Mouse (Mus musculus) embryo, embryonic 10.5 days (tissue): ENCODE data around the gene Tgfbr2.
"Not testable (repeated sequence)": the region's sequence is repeated elsewhere in the genome, so short reads cannot be mapped to it uniquely, and the experiment has no call there.

Source experiments
- DNase-seq: peaks from one replicate; pipeline ENCODE4 v3.0.0-alpha.2; 2015; ENCODE audit warnings: low spot score

Gene Tgfbr2

GRCm38 (mm10) chr9:116111149-116111970, 63.8 kb downstream of the Tgfbr2 start:
- DNase-seq, result no peak

DNA sequence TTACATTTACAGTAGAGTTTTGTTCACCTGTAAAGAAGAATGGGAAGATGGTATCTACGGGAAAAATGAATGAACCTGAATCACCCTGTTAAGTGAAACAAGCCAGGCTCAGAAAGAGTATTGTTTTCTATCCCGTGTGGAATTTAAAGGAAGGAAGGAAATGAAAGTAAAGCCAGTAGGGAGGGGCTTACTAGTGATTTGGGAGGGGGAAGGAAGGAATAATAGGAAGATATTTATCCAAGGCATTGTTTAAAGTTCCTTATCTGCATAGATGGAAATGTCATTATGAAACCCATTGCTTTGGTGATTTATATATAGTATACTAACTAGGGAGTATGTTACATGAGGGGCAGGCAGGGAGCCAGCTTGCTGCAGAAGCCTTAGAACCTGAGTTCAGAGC, 66.4 kb downstream of the Tgfbr2 start:
- DNase-seq, result no peak

DNA sequence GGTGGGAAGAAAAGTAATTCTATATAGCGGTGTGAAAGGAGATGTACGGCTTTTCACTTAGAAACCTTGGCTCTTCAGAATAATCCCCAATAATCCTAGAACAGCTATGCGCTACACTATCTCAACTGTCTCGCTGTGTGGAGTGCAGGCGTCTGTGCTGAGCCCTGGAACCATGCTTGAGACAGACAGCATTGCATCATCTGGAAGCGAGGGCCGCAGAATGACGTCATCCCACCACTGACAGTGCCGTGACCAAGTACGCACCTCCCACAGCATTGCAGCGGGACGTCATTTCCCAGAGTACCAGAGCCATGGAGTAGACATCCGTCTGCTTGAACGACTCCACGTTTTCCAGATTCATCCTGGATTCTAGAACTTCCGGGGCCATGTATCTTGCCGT, 70.4 kb downstream of the Tgfbr2 start:
- DNase-seq, result no peak

- no peak for DNase-seq
Measured at GRCm38 (mm10) chr9:116101842-116102241, 73.3 kb downstream of the Tgfbr2 start.

- DNase-seq, result no peak
Measured at GRCm38 (mm10) chr9:116100015-116100414, 75.1 kb downstream of the Tgfbr2 start.

- DNase-seq, result no peak
Measured at GRCm38 (mm10) chr9:116099596-116099993, 75.6 kb downstream of the Tgfbr2 start.

GRCm38 (mm10) chr9:116098724-116099595, 76.2 kb downstream of the Tgfbr2 start:
- peak; percentile 47 for DNase-seq

DNA sequence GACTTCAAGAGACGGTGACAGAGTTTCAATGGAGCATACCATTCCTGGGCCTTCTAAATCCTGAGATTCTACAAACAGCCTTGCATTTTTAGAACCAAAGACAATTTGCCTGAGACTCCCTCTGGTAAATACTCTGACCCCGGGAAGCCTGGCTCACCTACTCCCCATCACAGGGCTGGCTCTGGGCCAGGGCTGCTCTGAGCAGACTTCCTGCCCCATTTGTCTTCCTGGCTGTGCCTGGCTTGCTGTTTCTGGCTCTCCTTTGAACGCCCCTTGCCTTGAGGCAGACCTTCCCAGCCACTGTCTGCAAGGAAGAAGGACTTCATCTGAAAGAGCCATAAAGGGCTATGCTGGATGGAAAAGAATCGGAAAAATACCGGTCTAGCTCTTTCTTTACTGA, 83.2 kb downstream of the Tgfbr2 start:
- peak; percentile 28 for DNase-seq

- DNase-seq, result no peak
Measured at GRCm38 (mm10) chr9:116091101-116091841, 83.9 kb downstream of the Tgfbr2 start.

GRCm38 (mm10) chr9:116090296-116090695, 84.9 kb downstream of the Tgfbr2 start:
- DNase-seq, result no peak

- no peak for DNase-seq
Measured at GRCm38 (mm10) chr9:116088912-116089311, 86.2 kb downstream of the Tgfbr2 start.

DNA sequence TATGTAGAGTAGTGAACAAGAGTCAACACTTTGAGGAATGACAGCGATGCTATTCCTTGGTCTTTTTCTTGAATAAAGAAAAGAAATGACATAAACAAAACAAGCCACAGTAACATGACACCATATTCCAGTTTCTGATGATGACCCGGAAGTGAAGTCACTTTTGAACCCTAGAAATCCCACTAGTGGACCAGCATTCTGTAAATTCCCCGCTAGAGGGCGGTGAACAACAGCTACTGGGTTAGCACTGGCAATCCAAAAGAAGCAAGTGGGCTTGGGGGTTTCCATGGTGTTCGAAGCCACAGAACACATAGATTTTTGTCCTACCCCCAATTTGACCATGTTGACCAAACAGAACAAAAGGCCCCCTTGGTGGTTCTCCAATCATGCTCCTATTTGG, 87.3 kb downstream of the Tgfbr2 start:
- peak; percentile 87 for DNase-seq

DNA sequence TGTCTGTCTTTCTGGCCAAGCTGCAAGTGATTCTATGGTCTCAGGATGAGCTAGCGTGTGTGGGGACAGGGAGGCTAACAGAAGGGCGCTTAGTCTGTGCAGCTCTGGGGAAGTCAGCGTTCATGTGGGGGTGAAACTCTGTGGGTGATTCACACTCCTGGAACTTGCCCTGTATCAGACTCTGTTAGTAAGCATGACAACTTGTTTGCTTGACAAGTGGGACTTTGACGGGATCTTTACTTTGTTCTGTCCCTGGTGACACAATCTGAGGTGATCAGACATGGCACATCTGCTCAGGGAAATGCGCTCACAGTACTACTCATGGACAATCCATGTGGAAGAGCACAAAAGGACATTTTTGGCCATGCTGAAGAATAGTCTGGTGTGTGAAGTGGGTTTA, 87.9 kb downstream of the Tgfbr2 start:
- DNase-seq, result no peak

GRCm38 (mm10) chr9:116085999-116086398, 89.2 kb downstream of the Tgfbr2 start:
- DNase-seq, result no peak

DNA sequence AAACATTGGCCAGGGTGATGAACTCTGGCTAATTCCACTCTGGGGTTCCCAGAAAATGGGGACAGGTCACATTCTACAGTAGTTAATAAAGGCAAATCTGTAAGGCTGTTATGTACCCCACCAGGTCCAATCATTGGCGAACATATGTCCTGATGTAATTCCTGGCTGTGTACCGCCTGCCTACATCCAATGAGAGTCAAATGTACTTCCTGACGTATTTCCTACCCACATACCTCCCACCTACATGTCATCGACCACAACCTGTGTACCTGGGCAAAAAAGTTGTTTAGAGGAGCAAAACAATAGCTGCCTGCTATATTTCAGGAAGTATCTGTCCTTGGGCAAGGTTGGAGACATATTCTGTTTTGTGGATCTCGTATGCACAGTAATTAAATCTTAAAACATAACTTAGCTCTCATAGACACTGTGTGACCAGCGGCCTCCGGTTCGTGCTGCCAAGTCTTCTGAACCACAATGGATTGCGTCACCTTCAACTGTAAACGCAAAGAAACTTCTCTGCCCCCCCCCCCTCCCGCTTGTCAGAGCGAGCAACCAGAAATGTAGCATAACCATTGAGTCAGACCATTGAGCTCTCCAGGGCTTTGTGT, 90.7 kb downstream of the Tgfbr2 start:
- DNase-seq, result no peak

GRCm38 (mm10) chr9:116083726-116084323, 91.3 kb downstream of the Tgfbr2 start:
- no peak for DNase-seq

GRCm38 (mm10) chr9:116083300-116083699, 91.9 kb downstream of the Tgfbr2 start:
- no peak for DNase-seq

DNA sequence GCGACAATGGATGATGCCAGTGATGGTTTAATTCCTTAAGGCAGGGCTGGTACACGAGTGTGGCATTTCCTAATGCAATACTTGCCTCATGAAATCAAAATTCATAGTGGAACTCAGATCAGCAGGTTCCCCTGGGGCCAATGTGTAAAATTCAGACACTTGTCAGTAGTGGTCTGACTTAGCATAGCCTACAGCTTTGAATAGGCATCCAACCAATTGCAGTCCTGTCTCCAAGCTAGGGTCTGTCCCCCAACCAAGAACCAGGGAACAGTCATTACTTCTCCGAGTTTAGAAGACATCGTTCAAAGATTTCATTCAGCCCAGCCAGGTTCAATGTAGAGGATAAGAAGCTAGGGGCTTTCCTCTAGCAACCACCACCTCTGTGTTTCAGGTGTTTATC, 93.4 kb downstream of the Tgfbr2 start:
- no peak for DNase-seq

GRCm38 (mm10) chr9:116077419-116077818, 97.7 kb downstream of the Tgfbr2 start:
- DNase-seq, result no peak

DNA sequence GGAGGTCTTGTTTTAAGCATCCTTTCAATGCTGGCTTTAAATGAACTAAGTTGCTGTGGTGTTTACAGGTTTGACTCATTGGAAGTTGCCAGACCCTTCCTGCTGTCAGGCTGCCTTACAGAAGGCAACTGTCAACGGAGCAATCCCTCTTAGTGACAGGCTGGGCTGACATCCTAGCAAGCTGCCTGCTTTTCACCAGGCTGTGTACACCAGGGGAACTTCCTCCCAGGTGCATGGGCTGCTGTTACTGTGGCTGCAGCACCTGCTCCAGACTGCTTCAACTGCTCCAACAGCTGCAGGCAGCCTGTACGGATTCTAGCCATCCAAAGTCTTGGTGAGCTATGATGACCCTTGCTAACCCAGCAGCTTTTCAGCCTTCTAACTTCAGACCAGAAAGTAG, 98.2 kb downstream of the Tgfbr2 start:
- DNase-seq, result no peak

GRCm38 (mm10) chr9:116076163-116076562, 99.0 kb downstream of the Tgfbr2 start:
- no peak for DNase-seq

DNA sequence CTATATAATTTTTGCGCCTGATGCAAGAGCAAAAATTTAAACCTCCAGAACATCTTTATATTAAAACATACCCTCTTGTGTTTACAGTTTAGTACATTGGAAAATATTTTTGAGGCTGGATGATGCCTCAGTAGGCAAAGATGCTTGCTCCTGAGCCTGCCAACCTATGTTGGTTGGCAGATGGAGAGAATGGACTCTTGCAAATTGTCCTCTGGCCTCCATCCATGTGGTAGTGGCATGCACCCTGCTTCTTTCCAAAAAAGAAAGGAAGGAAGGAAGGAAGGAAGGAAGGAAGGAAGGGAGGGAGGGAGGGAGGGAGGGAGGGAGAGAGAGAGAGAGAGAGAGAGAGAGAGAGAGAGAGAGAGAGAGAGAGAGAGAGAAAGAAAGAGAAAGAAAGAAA, 103.6 kb downstream of the Tgfbr2 start:
- not testable (repeated sequence) for DNase-seq
